Mouse (Mus musculus): ENCODE results near the gene Sst. TPM values are rescaled to one million over a fixed set of nuclear protein-coding genes. Genes with fewer than 3 reads are reported as not detected.
A peak's percentile ranks its signal among the peaks of the same experiment; 100 is the strongest.

Gene Sst
- polyA plus RNA-seq, 3 experiments from 2014 or later = not detected

DNA sequence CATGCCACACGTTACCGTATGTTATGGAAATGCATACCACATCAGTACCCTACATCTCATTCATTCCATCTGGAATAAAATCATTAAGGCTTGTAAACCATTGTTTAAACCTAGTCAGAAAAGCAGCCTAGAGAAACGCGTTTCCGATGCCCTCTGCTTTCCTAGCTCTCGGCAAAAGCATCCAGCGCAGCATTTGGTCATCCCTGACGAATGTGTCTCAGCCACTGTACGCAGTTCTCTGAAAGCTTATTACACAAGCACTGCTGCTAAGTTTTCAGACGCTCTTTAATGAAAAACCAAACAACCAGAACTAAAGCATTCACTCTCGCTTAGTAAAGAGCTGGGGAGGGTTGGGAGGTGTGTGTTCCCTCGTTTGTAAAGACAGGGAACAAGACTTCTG is 5.7 kb downstream of the Sst start:
- ATAC-seq = no peak

GRCm38 (mm10) chr16:23855242-23855641 is 35.5 kb downstream of the Sst start:
- ATAC-seq = no peak

DNA sequence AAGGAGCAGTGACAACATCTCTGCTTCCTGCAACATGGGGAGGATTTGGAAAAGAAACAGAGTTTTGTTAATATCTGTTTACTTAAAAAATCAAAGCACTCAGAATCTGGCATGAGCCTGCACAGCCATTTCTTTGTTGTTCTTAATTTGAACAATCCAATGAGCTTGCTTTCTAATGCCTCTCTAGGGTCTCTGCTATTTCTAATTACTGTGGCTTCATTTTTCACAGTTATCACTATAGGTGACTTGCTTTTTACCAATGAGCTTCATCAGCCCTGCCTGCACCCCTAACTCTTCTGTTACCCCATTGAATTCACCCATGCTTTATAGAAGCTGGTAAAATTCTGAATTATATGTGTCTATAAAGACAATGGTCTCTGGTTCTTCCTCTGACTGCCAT is 41.0 kb downstream of the Sst start:
- ATAC-seq = no peak

GRCm38 (mm10) chr16:23849176-23849575 is 41.6 kb downstream of the Sst start:
- no peak for ATAC-seq

DNA sequence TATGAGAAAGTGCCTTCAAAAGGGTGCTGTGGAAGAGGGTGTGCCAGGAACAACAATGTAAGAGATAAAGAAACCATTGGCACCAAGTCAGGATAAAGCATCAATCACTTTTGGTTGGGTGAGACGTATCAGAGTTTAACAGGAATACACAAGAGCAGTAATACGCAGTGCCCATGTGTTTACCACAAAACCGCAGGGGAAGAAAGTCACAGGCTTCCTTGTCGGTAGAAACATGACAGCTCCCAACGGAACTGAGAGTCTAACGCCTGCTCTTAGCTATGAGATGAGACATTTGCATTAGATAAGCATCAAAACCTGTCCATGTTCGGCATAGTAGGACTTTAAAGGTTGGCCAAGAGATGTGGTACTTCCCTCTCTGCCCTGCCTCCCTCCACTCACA is 46.1 kb downstream of the Sst start:
- ATAC-seq = peak; percentile 56

DNA sequence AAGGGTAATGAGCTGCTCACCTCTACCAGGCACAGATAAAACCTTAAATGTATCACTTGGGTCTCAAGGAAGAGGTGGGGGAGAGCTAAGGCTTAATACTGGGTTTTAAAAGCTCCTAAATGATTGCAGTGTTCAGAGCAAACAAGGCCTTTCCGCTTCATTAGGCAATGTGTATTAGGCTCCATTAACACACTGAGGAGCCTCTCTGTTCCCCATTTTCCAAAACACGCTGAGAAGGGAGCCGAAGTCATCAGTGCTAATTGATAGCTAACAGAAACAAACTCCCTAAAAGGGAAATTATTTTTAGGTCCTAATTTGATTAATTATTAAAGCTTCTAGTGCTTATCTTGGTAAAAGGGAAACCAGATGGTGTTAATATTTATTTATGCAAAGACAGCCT is 48.1 kb downstream of the Sst start:
- no peak for ATAC-seq

Other genes starting within 250 kb of the Sst start
- not detected for gene Rtp2, start 41.4 kb upstream of the Sst start, polyA plus RNA-seq (2017; shearing (Covaris generic))
- gene Gm37419, start 97.5 kb upstream of the Sst start, polyA plus RNA-seq (2017; shearing (Covaris generic)) = not detected
- 10 to 100 TPM in 2 of 3 experiments, 1 to 10 TPM in 1; 8.4 to 28.5 (median 10.2) TPM for gene Bcl6, start 97.9 kb upstream of the Sst start, polyA plus RNA-seq (2017; shearing (Covaris generic))

Measured in inflammation-experienced regulatory T-cells, adult 6 months (primary cell).